ENCODE assay signal across 8 mouse cellular contexts in genomic region chr17:79020208-79020983, GRCm38 (mm10). TPM values are rescaled to one million over a fixed set of nuclear protein-coding genes. Genes with fewer than 3 reads are reported as not detected.
DNase-seq lines count a peak whose midpoint lies in the region; ATAC-seq and TF ChIP-seq lines count a peak whose summit lies in the region.

Prkd3 (minus strand) TSS chr17:79020816.

- peak; percentile 92 for ATAC-seq in hindbrain, embryonic 11.5 days (ENCODE audit: low FRiP score)
- peak; percentile 92 for ATAC-seq in lung, postnatal 0 days

- peak within 1 kb of the TSS; percentile 91 for H3K27ac ChIP-seq in hindbrain, embryonic 11.5 days (ENCODE audit: low read depth, low read length)
- peak within 1 kb of the TSS; percentile 89 for H3K27ac ChIP-seq in lung, postnatal 0 days (ENCODE audit: low read length)

- H3K9me3 ChIP-seq in hindbrain, embryonic 11.5 days (ENCODE audit: control insufficient read depth, low read length), result no peaks in the 10 kb centered on the region
- H3K9me3 ChIP-seq in lung, postnatal 0 days (ENCODE audit: low read length), result no peaks in the 10 kb centered on the region

- under 1% methylated on average over 42 of the region's 113 CpGs for WGBS in hindbrain, embryonic 11.5 days
- 2% methylated on average over 53 of the region's 113 CpGs for WGBS in lung, postnatal 0 days

- H3K36me3 ChIP-seq in hindbrain, embryonic 11.5 days (ENCODE audit: control insufficient read depth, insufficient read depth, low read length), result no peaks in the 10 kb centered on the region
- no peaks in the 10 kb centered on the region for H3K36me3 ChIP-seq in lung, postnatal 0 days (ENCODE audit: insufficient read depth, low read length)

- TF ChIP-seq CTCF in lung, postnatal 0 days (IDR thresholded peaks at IDR 0.05), result no peak; the same call in 1 of the 2 replicates

- H3K9ac ChIP-seq in hindbrain, embryonic 11.5 days (ENCODE audit: low read depth, low read length), result peak within 1 kb of the TSS; percentile 83
- peak within 1 kb of the TSS; percentile 82 for H3K9ac ChIP-seq in lung, postnatal 0 days (replicated peaks; ENCODE audit: low read depth)

- H3K4me2 ChIP-seq in hindbrain, embryonic 11.5 days (replicated peaks; ENCODE audit: low read depth, low read length), result peak within 1 kb of the TSS; percentile 63
- peak within 1 kb of the TSS; percentile 93 for H3K4me2 ChIP-seq in lung, postnatal 0 days (replicated peaks; ENCODE audit: low read depth, low read length)

- H3K27me3 ChIP-seq in hindbrain, embryonic 11.5 days (ENCODE audit: control insufficient read depth, insufficient read depth, low read length), result no peaks in the 10 kb centered on the region; the same call in 1 of the 2 replicates
- H3K27me3 ChIP-seq in lung, postnatal 0 days (replicated peaks; ENCODE audit: insufficient read depth, low read length), result no peaks in the 10 kb centered on the region

- no peaks in the 10 kb centered on the region for H3K4me1 ChIP-seq in hindbrain, embryonic 11.5 days (replicated peaks; ENCODE audit: control insufficient read depth, insufficient read depth, low read length)
- peaks cover 11% of the 10 kb centered on the region; the same call in 1 of the 2 replicates for H3K4me1 ChIP-seq in lung, postnatal 0 days (ENCODE audit: insufficient read depth, low read depth, low read length)

- peak within 1 kb of the TSS; percentile 80 for H3K4me3 ChIP-seq in hindbrain, embryonic 11.5 days (ENCODE audit: low read depth, low read length)
- peak within 1 kb of the TSS; percentile 73 for H3K4me3 ChIP-seq in lung, postnatal 0 days (ENCODE audit: low read depth, low read length)

- peak; percentile 75 for DNase-seq in Muller cell, postnatal 12 days (ENCODE audit: inconsistent ontology term)
- DNase-seq in cerebellum, postnatal 10 days, result peak; percentile 71 to 80
- peak; percentile 19 to 42 for DNase-seq in frontal cortex, postnatal 14 days (ENCODE audit: low spot score in 2 of 2)
- DNase-seq in hindbrain, embryonic 11.5 days (ENCODE audit: low spot score), result peak; percentile 84
- DNase-seq in layer of hippocampus, postnatal 14 days (ENCODE audit: low spot score in 2 of 2), result peak; percentile 40 to 52
- peak; percentile 79 for DNase-seq in lung, postnatal 0 days (ENCODE audit: low spot score)
- peak; percentile 37 for DNase-seq in ovary, adult 18-20 months (ENCODE audit: low spot score)
- DNase-seq in thymus, postnatal 14 days, result peak; percentile 87

- TF ChIP-seq EP300 in lung, postnatal 0 days (IDR thresholded peaks at IDR 0.05), result no peak

RNA-seq across cellular contexts. Expression of gene Prkd3, which starts in this region (rescaled TPM):
- polyA plus RNA-seq in hindbrain, embryonic 11.5 days (2014; fragmentation: Nextera tagmentation; extraction: Ambion mirVana), result 40.9 and 44.0 TPM in 2 replicates
- total RNA-seq in layer of hippocampus, postnatal 14 days (2021), result 10 to 100 TPM; 16.2 to 16.8 TPM
- 24.1 and 27.6 TPM in 2 replicates for polyA plus RNA-seq in lung, postnatal 0 days (2015; fragmentation: Nextera tagmentation; extraction: Ambion mirVana)

Comparison
In these comparisons a context has a peak if more than half of its experiments do, and no peak if none do; other contexts are left out.
1. Peak in every context shown above with its lines: DNase-seq, ATAC-seq, H3K4me3 ChIP-seq and H3K27ac ChIP-seq.
2. DNase-seq: peak in every context shown above with its lines; median percentile 87 in thymus, postnatal 14 days; 84 in hindbrain, embryonic 11.5 days; 79 in lung, postnatal 0 days; 76 in cerebellum, postnatal 10 days; 75 in Muller cell, postnatal 12 days; 46 in layer of hippocampus, postnatal 14 days; 37 in ovary, adult 18-20 months; 30 in frontal cortex, postnatal 14 days.